Mouse (Mus musculus) embryonic fibroblast, embryonic 13.5 days (primary cell): ENCODE measurements at regions not wholly inside any gene's neighbourhood (a gene's known extent, or its start where the extent isn't known, plus 50 kb on each side); places are given as distances from the start of the nearest gene placed in this dataset.

Experiments used
- H3K27ac ChIP-seq: 2 replicates; pipeline ENCODE4 v1.5.1; 2012; ENCODE audit warnings: low read length, control low read depth, inconsistent platforms; ENCODE audit not compliant: insufficient read depth
- H3K4me1 ChIP-seq: 2 replicates; pipeline ENCODE4 v1.6.1; 2011; ENCODE audit warnings: low read length; ENCODE audit not compliant: control insufficient read depth, insufficient read depth
- H3K4me3 ChIP-seq: 2 replicates; pipeline ENCODE4 v1.5.1; 2011; ENCODE audit warnings: mild to moderate bottlenecking, control low read depth, low read length; ENCODE audit not compliant: insufficient read depth
- CTCF ChIP-seq: IDR thresholded peaks from 2 replicates; pipeline ENCODE4 v1.5.1; 2011; ENCODE audit warnings: mild to moderate bottlenecking, control low read depth, low read length, moderate library complexity, borderline replicate concordance; ENCODE audit not compliant: insufficient read depth
- POLR2A ChIP-seq: IDR thresholded peaks from 2 replicates; pipeline ENCODE4 v1.6.1; 2011; ENCODE audit warnings: low read depth, mild to moderate bottlenecking, control low read depth, low read length, moderate library complexity

DNA sequence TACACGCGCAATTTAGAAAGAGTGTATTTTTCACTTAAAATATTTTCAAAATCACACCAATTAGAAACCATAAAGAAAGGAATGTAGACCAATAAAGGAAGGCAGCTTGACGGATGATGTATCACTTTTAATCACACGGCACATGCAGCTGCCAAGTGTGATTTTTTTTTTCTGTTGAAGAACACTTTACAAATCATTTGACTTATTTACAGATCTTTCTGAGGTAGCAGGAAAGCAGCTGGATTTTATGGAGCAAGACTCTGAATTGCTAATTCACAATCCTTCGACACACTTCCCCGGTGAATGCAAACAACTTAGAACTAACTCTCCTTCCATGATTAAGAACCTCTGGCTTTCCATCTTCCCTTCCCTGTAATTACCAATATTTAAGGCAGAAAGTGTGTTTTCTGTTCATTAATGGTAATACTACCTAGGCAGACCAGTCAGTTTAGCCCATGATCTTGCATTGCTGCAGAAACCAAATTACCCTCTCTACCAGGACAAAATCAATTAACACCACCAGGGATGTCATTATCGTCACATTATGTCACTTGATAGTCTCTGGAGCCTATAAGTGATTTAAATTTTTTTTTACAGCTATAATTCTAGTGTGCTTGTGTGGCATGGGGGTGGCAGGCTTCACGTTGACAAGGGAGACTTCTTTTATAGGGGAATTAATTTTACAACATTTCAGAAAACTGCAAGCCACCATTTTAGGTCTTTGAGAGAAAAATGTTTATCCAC lies 239.3 kb upstream of the Veph1 start:
- TF ChIP-seq CTCF (no peak), POLR2A (no peak)
- H3K4me3 ChIP-seq: no peak overlapping the region
- H3K4me1 ChIP-seq: no peaks in the 10 kb centered on the region
- no peak overlapping the region for H3K27ac ChIP-seq

GRCm38 (mm10) chr3:66519925-66520324 lies 223.3 kb upstream of the Veph1 start:
- no peaks in the 10 kb centered on the region for H3K4me1 ChIP-seq
- TF ChIP-seq CTCF (no peak), POLR2A (no peak)
- H3K4me3 ChIP-seq: no peak overlapping the region
- H3K27ac ChIP-seq: no peak overlapping the region

DNA sequence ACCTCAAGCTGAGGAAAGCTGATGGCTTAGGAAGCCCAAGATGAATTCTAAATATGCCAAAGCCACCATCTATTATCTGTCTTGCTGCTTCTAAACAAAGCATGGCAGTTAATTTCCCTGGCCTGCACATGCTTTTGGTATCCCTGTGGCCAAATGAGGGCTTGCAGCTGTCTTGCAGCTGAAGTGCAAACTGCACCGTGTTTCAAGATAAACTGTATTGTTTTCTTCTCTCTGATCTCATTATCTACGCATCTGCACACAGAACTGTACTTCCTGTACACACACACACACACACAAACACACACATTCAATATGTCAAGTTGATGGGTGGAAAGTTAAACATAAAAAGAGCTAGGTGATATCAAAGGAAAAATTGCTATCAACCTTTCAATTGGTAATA lies 221.7 kb upstream of the Veph1 start:
- Histone ChIP-seq H3K4me3 (no peak overlapping the region), H3K4me1 (no peaks in the 10 kb centered on the region), H3K27ac (no peak overlapping the region)
- no peak for TF ChIP-seq CTCF
- TF ChIP-seq POLR2A: no peak

DNA sequence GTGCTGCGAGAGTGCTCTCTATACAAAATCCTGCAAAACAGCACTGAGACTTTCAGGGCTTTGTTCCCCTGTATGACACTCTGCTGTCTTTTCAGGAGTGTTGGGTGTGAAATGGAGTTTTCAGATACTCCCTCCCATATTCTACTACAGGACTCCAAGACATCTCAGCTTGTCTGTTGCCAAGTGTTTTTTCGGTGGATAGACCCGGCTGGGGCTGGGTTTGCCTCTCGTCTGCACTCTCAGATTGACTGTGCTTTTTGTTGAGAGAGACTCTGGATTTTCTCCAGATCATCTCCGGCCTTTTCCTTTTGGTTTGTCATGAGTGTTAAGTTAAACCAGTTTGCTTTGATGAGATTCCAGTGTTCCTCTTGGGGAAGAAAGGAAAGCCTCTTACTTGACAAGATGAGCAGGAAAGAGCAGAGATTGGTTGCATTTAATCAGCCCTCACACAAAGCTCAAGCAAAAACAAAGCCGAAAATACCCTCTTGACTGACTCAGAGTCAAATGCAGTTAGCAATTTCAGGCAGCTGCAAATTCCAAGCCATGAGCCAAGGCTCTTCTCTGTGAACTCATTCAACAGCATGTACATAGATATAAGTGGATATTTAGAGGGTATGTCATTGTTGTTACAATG lies 219.3 kb upstream of the Veph1 start:
- Histone ChIP-seq H3K4me1 (no peaks in the 10 kb centered on the region), H3K27ac (peak overlapping the region; percentile 85), H3K4me3 (no peak overlapping the region)
- TF ChIP-seq CTCF (no peak), POLR2A (no peak)

GRCm38 (mm10) chr3:66514587-66514986 lies 217.9 kb upstream of the Veph1 start:
- TF ChIP-seq CTCF: no peak
- TF ChIP-seq POLR2A: no peak
- no peak overlapping the region for H3K4me3 ChIP-seq
- H3K4me1 ChIP-seq: no peaks in the 10 kb centered on the region
- no peak overlapping the region for H3K27ac ChIP-seq

- TF ChIP-seq CTCF: no peak
- TF ChIP-seq POLR2A: no peak
- Histone ChIP-seq H3K4me3 (no peak overlapping the region), H3K4me1 (no peaks in the 10 kb centered on the region), H3K27ac (no peak overlapping the region)
Measured at GRCm38 (mm10) chr3:66512408-66512807, 215.8 kb upstream of the Veph1 start.

DNA sequence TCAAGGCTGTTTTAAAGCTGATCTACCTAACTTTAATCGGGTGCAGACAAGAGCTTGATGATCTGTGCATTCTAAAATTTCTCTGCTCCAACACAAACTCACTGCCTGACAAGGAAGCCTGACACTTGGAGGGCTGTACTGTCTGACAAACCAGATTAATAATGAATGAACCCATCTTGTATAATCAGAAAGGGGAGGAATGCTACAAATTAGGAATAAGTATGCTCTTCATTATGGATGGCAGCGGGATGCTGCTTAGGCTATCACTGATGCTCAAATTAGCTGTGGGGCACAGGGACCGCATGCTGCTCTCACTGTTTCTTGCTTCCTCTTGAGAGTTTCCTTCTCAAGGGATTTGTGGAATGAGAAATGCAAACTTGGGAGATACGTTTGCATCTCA lies 213.8 kb upstream of the Veph1 start:
- Histone ChIP-seq H3K27ac (no peak overlapping the region), H3K4me1 (no peaks in the 10 kb centered on the region), H3K4me3 (no peak overlapping the region)
- TF ChIP-seq CTCF (no peak), POLR2A (no peak)

GRCm38 (mm10) chr3:66506125-66506524 lies 209.5 kb upstream of the Veph1 start:
- H3K27ac ChIP-seq: no peak overlapping the region
- H3K4me3 ChIP-seq: no peak overlapping the region
- no peaks in the 10 kb centered on the region for H3K4me1 ChIP-seq
- no peak for TF ChIP-seq CTCF
- TF ChIP-seq POLR2A: no peak

- Histone ChIP-seq H3K4me3 (no peak overlapping the region), H3K4me1 (no peaks in the 10 kb centered on the region), H3K27ac (no peak overlapping the region)
- TF ChIP-seq POLR2A: no peak
Measured at GRCm38 (mm10) chr3:66505476-66506076, 208.9 kb upstream of the Veph1 start.

- Histone ChIP-seq H3K4me3 (no peak overlapping the region), H3K27ac (peak overlapping the region; percentile 43; the same call in 1 of the 2 replicates), H3K4me1 (no peaks in the 10 kb centered on the region)
- TF ChIP-seq CTCF (no peak), POLR2A (no peak)
Measured at GRCm38 (mm10) chr3:66504717-66505116, 208.1 kb upstream of the Veph1 start.
